Mouse (Mus musculus): ENCODE measurements at regions not wholly inside any gene's neighbourhood (a gene's known extent, or its start where the extent isn't known, plus 50 kb on each side); places are given as distances from the start of the nearest gene placed in this dataset.

DNA sequence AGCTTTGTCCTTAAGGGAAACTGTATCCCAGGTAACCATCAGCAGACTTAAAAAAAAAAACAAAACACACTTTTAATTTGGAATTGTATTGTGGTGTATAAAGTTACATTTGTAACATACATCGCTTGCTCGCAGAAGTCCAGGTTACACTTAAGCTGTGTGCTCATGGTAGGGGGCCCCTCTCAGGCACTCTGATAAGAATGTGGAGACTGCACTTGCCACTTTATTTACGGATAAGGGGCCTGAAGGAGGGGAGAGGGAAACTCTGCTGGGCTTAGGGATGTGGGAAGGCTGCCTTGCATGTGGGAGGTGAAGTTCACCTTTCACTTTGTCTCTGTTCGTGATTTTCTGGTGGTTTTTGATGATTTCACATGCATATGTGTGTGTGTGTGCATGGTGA is 58.7 kb downstream of the Ccdc185 start:
- no peak for DNase-seq (ENCODE audit: low spot score)
- WGBS = 52% methylated on average over 4 of the region's 4 CpGs
- Histone ChIP-seq H3K27ac (no peak overlapping the region), H3K4me1 (peaks cover 19% of the 10 kb centered on the region), H3K4me3 (no peak overlapping the region), H3K36me3 (no peaks in the 10 kb centered on the region), H3K27me3 (ENCODE audit: insufficient read depth, poor library complexity, severe bottlenecking) (peaks cover 10% of the 10 kb centered on the region), H3K9me3 (no peaks in the 10 kb centered on the region)

DNA sequence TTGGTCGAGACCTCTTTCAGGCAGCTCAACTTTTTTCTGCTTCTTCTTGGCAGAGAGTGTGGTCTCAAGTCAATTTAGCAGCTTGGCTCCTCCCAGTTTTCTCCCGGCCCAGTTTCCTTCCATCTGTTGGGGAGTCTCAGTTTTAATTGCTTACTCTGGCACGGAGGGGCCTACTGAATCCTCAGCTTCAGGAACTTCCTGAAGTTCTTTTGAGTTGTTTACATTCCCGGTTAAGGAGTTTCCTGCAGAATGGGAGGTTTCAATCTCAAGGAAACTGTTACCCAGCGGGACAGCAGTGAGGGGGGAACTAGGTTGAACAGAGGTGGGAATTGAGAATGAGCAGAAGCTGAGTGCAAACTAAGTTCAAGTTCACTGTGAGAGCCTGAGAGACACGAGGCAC is 59.2 kb downstream of the Ccdc185 start:
- Histone ChIP-seq H3K4me1 (peaks cover 16% of the 10 kb centered on the region), H3K9me3 (no peaks in the 10 kb centered on the region), H3K27me3 (ENCODE audit: insufficient read depth, poor library complexity, severe bottlenecking) (peaks cover 10% of the 10 kb centered on the region), H3K27ac (no peak overlapping the region), H3K4me3 (no peak overlapping the region), H3K36me3 (no peaks in the 10 kb centered on the region)
- WGBS = 65% methylated on average over 6 of the region's 6 CpGs
- DNase-seq (ENCODE audit: low spot score) = no peak

DNA sequence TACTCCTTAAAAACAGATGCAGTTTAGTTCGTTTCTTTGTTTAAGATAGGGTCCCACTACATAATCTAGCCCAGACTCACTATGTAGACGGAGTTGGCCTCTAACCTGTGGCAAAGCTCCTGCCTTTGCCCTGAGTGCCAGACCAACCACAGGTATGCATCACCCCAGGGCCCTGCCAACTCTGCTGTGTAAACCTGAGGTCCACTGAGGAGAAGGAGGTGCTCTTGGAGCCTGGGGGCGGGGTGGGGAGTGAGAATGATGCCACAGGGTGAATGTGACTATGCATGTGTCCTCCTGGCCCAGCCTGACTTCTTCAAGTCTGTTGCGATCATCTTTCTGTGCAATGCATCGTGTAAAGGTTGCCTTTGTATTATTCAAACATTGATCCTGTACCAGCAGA is 61.8 kb downstream of the Ccdc185 start:
- Histone ChIP-seq H3K4me3 (no peak overlapping the region), H3K9me3 (no peaks in the 10 kb centered on the region), H3K27me3 (ENCODE audit: insufficient read depth, poor library complexity, severe bottlenecking) (peaks cover 10% of the 10 kb centered on the region), H3K4me1 (peaks cover 23% of the 10 kb centered on the region), H3K36me3 (no peaks in the 10 kb centered on the region), H3K27ac (no peak overlapping the region)
- 61% methylated on average over 5 of the region's 5 CpGs for WGBS
- DNase-seq (ENCODE audit: low spot score) = no peak

DNA sequence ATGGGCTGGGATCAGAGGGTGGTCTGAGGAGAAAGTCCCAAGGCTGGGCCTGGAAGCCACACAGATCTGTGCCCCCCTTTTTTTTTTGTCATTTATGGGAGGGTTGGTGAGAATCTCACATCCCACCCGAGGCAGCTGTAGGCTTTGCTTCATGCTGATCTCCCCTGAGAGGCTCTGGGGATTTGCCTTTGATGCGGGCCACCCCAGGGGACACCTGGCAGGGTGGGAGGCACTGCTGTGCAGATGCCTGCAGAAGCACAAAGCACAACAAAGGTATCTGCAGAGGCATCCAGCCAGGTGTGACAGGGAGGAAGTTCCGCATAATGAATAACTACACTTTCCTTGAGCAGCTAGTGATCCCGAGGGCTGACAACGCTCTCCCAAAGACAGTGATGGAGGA is 62.7 kb downstream of the Ccdc185 start:
- no peaks in the 10 kb centered on the region for H3K9me3 ChIP-seq
- H3K36me3 ChIP-seq = no peaks in the 10 kb centered on the region
- peaks cover 10% of the 10 kb centered on the region for H3K27me3 ChIP-seq (ENCODE audit: insufficient read depth, poor library complexity, severe bottlenecking)
- 21% methylated on average over 5 of the region's 5 CpGs for WGBS
- no peak overlapping the region for H3K27ac ChIP-seq
- peaks cover 23% of the 10 kb centered on the region for H3K4me1 ChIP-seq
- H3K4me3 ChIP-seq = no peak overlapping the region
- no peak for DNase-seq (ENCODE audit: low spot score)

DNA sequence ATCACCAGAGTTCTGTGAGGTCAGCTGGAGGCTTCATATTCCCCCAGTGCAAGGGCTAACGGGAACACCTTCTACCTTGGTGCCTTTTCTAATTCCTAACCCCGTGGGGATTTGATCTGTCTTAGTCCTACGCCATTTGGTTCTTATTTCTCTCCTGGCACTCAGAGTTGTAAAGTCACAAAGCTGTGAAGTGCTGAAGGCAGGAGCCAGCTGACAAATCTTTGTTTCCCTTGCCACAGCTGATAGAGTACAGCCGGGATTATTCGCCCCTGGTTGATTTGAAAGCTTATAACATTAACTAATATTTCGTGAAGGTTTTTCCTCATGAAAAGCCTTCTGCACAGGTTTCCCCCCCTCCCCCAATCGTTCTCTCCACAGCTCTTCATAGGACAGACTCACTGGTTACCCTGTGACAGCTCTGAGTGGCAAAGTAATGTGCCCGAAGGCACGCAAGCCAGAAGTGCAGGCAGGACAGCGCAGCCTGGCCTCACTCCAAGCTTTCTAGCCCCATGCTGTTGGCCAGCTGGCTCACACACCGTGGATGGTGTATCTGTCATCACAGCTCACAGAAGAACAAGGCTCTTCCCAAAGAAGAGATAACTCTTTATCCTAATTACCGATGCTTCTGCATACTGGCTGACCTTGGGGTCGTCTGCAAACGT is 66.3 kb downstream of the Ccdc185 start:
- WGBS = 24% methylated on average over 14 of the region's 14 CpGs
- peak overlapping the region; percentile 33; the same call in 1 of the 2 replicates for H3K27ac ChIP-seq
- no peaks in the 10 kb centered on the region for H3K36me3 ChIP-seq
- no peaks in the 10 kb centered on the region for H3K9me3 ChIP-seq
- peaks cover 28% of the 10 kb centered on the region for H3K4me1 ChIP-seq
- no peak for DNase-seq (ENCODE audit: low spot score)
- no peak overlapping the region for H3K4me3 ChIP-seq
- H3K27me3 ChIP-seq (ENCODE audit: insufficient read depth, poor library complexity, severe bottlenecking) = peaks cover 10% of the 10 kb centered on the region
